Mouse (Mus musculus): Measurements from ENCODE around the gene Evi5l. TPM values are rescaled to one million over a fixed set of nuclear protein-coding genes. Genes with fewer than 3 reads are reported as not detected.

Evi5l gene
- polyA plus RNA-seq, 1 experiment, result 5.7 TPM

DNA sequence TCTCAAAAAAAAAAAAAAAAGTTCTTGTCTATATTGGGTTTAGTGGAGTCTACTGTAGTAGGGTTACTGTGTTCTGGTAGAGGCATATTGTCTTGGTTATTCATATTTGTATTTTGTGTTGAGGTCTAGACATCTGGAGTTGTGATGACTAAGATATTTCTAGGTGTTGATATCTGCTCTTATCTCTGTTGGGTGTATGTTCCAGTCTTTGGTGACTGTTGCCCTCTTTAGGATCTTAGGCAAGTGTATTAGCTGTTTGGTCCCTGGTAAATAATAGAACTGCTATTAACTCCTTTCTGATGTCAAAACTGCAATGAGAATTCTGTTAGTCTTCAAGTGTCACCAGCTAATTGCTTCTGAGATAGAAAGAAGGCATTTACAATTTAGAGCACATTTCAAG lies 11.5 kb upstream of the Evi5l start:
- H3K36me3 ChIP-seq (ENCODE audit: control insufficient read depth, insufficient read depth, low read length, poor library complexity, severe bottlenecking), result no peaks in the 10 kb centered on the region
- no peak overlapping the region for H3K4me3 ChIP-seq (ENCODE audit: low read depth, low read length)
- H3K27me3 ChIP-seq (ENCODE audit: control insufficient read depth, insufficient read depth, low read length, poor library complexity, severe bottlenecking), result no peaks in the 10 kb centered on the region; the same call in 1 of the 2 replicates
- TF ChIP-seq EP300 (IDR thresholded peaks at IDR 0.05; ENCODE audit: insufficient read depth, low read depth, low read length), result no peak
- TF ChIP-seq POLR2A (IDR thresholded peaks at IDR 0.05; ENCODE audit: insufficient read depth, low read length), result no peak
- TF ChIP-seq CTCF (IDR thresholded peaks at IDR 0.05; ENCODE audit: low read depth, low read length), result no peak
- H3K4me1 ChIP-seq (ENCODE audit: control insufficient read depth, insufficient read depth, low read length), result no peaks in the 10 kb centered on the region
- H3K9me3 ChIP-seq (replicated peaks; ENCODE audit: control insufficient read depth, insufficient read depth, low read length, poor library complexity, severe bottlenecking), result peaks cover 20% of the 10 kb centered on the region
- H3K9ac ChIP-seq (ENCODE audit: low read depth, poor library complexity, severe bottlenecking), result no peak overlapping the region
- no peak overlapping the region for H3K27ac ChIP-seq (ENCODE audit: insufficient read depth, low read length)

DNA sequence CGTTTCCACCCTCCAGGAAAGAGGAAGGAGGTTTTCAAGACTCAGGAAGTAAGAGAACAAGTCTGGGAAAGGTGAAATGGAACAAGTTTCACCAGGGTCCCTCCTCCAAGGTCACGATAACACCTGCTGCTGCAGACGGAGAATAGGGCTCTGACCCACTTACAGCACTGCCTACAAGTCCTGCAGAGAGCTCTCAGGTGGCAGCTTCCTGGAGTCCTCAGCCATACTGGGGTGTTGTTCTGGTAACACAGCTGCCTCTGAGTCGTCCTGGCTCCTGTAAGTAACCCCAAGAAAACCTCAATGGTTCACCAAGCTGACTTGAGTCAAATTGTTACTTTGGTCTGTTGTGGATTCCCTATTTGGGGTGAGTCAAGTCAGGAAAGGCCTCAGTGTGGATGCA lies 3.6 kb upstream of the Evi5l start:
- Histone ChIP-seq H3K4me3 (ENCODE audit: low read depth, low read length) (no peak overlapping the region), H3K4me1 (ENCODE audit: control insufficient read depth, insufficient read depth, low read length) (no peaks in the 10 kb centered on the region), H3K27ac (ENCODE audit: insufficient read depth, low read length) (no peak overlapping the region), H3K27me3 (ENCODE audit: control insufficient read depth, insufficient read depth, low read length, poor library complexity, severe bottlenecking) (no peaks in the 10 kb centered on the region), H3K36me3 (ENCODE audit: control insufficient read depth, insufficient read depth, low read length, poor library complexity, severe bottlenecking) (no peaks in the 10 kb centered on the region), H3K9ac (ENCODE audit: low read depth, poor library complexity, severe bottlenecking) (no peak overlapping the region), H3K9me3 (replicated peaks; ENCODE audit: control insufficient read depth, insufficient read depth, low read length, poor library complexity, severe bottlenecking) (no peaks in the 10 kb centered on the region)
- TF ChIP-seq CTCF (IDR thresholded peaks at IDR 0.05; ENCODE audit: low read depth, low read length) (no peak), EP300 (IDR thresholded peaks at IDR 0.05; ENCODE audit: insufficient read depth, low read depth, low read length) (no peak), POLR2A (IDR thresholded peaks at IDR 0.05; ENCODE audit: insufficient read depth, low read length) (no peak)

GRCm38 (mm10) chr8:4165176-4165851 lies 1.1 kb upstream of the Evi5l start:
- Histone ChIP-seq H3K4me3 (ENCODE audit: low read depth, low read length) (peak overlapping the region; percentile 65), H3K27me3 (ENCODE audit: control insufficient read depth, insufficient read depth, low read length, poor library complexity, severe bottlenecking) (no peaks in the 10 kb centered on the region), H3K9ac (ENCODE audit: low read depth, poor library complexity, severe bottlenecking) (peak overlapping the region; percentile 32), H3K4me1 (ENCODE audit: control insufficient read depth, insufficient read depth, low read length) (no peaks in the 10 kb centered on the region), H3K9me3 (replicated peaks; ENCODE audit: control insufficient read depth, insufficient read depth, low read length, poor library complexity, severe bottlenecking) (no peaks in the 10 kb centered on the region), H3K27ac (ENCODE audit: insufficient read depth, low read length) (no peak overlapping the region), H3K36me3 (ENCODE audit: control insufficient read depth, insufficient read depth, low read length, poor library complexity, severe bottlenecking) (no peaks in the 10 kb centered on the region)
- TF ChIP-seq EP300 (IDR thresholded peaks at IDR 0.05; ENCODE audit: insufficient read depth, low read depth, low read length) (no peak), POLR2A (IDR thresholded peaks at IDR 0.05; ENCODE audit: insufficient read depth, low read length) (no peak), CTCF (IDR thresholded peaks at IDR 0.05; ENCODE audit: low read depth, low read length) (no peak)

DNA sequence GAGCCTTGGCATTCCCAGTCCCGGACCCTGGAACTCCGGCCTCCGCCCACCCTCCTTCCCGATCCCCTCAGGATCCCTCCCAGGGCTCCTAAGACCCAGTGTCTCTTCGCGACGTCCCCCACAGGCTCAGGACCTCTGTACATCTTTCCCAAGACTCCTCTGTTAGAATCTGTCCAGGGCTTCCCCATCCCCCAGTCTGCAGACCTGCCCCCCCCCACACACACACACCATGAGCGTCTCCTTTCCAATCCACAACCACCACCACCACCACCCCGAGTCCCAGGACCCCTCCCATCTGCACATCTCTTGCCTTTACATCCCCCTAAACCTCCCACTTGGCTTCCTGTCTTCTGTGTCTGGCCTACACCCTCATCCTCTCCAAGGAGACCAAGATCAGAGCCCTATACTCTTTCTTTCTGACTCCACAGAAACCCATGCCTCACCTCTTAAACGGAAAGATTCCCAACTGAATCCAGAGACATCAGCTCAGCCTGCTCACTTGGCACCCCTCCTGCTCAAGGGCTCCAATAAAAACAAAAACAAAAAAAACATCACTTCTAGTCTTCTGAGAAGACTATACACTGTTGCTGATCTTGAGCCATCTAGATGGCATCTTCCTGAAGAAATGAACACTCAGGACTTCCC lies 636 bp downstream of the Evi5l start:
- Histone ChIP-seq H3K36me3 (ENCODE audit: control insufficient read depth, insufficient read depth, low read length, poor library complexity, severe bottlenecking) (no peaks in the 10 kb centered on the region), H3K4me1 (ENCODE audit: control insufficient read depth, insufficient read depth, low read length) (no peaks in the 10 kb centered on the region), H3K4me3 (ENCODE audit: low read depth, low read length) (peak overlapping the region; percentile 80), H3K27ac (ENCODE audit: insufficient read depth, low read length) (no peak overlapping the region), H3K27me3 (ENCODE audit: control insufficient read depth, insufficient read depth, low read length, poor library complexity, severe bottlenecking) (no peaks in the 10 kb centered on the region), H3K9me3 (replicated peaks; ENCODE audit: control insufficient read depth, insufficient read depth, low read length, poor library complexity, severe bottlenecking) (no peaks in the 10 kb centered on the region), H3K9ac (ENCODE audit: low read depth, poor library complexity, severe bottlenecking) (peak overlapping the region; percentile 77)
- no peak for TF ChIP-seq CTCF (IDR thresholded peaks at IDR 0.05; ENCODE audit: low read depth, low read length)
- no peak for TF ChIP-seq POLR2A (IDR thresholded peaks at IDR 0.05; ENCODE audit: insufficient read depth, low read length)
- TF ChIP-seq EP300 (IDR thresholded peaks at IDR 0.05; ENCODE audit: insufficient read depth, low read depth, low read length), result no peak

DNA sequence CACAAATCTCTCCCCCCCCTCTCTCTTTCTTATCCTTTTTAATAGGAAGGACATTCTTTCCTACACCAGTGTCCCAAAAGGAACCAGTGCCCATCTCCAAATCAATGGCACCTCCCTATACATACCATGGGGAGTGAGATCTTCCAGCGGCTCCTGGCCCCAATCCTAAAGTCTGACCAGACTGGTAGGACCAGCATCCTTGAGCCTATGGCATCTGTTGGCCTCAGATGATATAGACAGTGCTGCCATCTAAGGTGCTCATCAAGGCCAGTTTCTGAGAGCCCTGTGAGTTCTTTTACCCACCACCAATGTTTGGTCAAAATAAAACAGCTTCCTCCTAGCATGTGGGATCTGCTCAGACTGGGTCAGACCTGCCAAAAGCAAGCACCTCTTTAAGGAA lies 1.6 kb downstream of the Evi5l start:
- H3K4me1 ChIP-seq (ENCODE audit: control insufficient read depth, insufficient read depth, low read length), result no peaks in the 10 kb centered on the region
- H3K27me3 ChIP-seq (ENCODE audit: control insufficient read depth, insufficient read depth, low read length, poor library complexity, severe bottlenecking), result no peaks in the 10 kb centered on the region
- H3K36me3 ChIP-seq (ENCODE audit: control insufficient read depth, insufficient read depth, low read length, poor library complexity, severe bottlenecking), result no peaks in the 10 kb centered on the region
- no peak overlapping the region for H3K27ac ChIP-seq (ENCODE audit: insufficient read depth, low read length)
- no peak overlapping the region for H3K4me3 ChIP-seq (ENCODE audit: low read depth, low read length)
- no peak overlapping the region for H3K9ac ChIP-seq (ENCODE audit: low read depth, poor library complexity, severe bottlenecking)
- H3K9me3 ChIP-seq (replicated peaks; ENCODE audit: control insufficient read depth, insufficient read depth, low read length, poor library complexity, severe bottlenecking), result no peaks in the 10 kb centered on the region
- TF ChIP-seq CTCF (IDR thresholded peaks at IDR 0.05; ENCODE audit: low read depth, low read length) (no peak), EP300 (IDR thresholded peaks at IDR 0.05; ENCODE audit: insufficient read depth, low read depth, low read length) (no peak), POLR2A (IDR thresholded peaks at IDR 0.05; ENCODE audit: insufficient read depth, low read length) (no peak)

DNA sequence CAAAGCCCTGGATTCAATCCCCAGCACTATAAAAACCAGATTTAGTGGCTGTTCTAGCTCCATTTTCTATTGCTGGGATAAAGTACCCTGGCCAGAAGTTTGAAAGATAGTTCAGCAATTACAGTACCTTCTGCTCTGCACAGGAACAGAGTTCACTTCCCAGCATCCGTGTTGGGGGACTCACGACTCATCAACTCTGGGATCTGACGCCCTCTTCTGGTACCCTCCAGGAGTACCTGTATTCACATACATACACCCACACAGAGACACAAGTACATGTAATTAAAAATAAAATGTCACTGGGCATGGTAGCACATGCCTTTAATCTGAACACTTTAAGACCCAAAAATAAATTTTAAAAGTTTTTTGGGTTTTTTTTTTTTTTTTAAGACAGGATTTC lies 6.1 kb downstream of the Evi5l start:
- Histone ChIP-seq H3K4me3 (ENCODE audit: low read depth, low read length) (no peak overlapping the region), H3K27ac (ENCODE audit: insufficient read depth, low read length) (no peak overlapping the region), H3K27me3 (ENCODE audit: control insufficient read depth, insufficient read depth, low read length, poor library complexity, severe bottlenecking) (peaks cover 2% of the 10 kb centered on the region), H3K9me3 (replicated peaks; ENCODE audit: control insufficient read depth, insufficient read depth, low read length, poor library complexity, severe bottlenecking) (no peaks in the 10 kb centered on the region), H3K4me1 (ENCODE audit: control insufficient read depth, insufficient read depth, low read length) (no peaks in the 10 kb centered on the region), H3K36me3 (ENCODE audit: control insufficient read depth, insufficient read depth, low read length, poor library complexity, severe bottlenecking) (no peaks in the 10 kb centered on the region), H3K9ac (ENCODE audit: low read depth, poor library complexity, severe bottlenecking) (no peak overlapping the region)
- no peak for TF ChIP-seq CTCF (IDR thresholded peaks at IDR 0.05; ENCODE audit: low read depth, low read length)
- TF ChIP-seq POLR2A (IDR thresholded peaks at IDR 0.05; ENCODE audit: insufficient read depth, low read length), result no peak
- no peak for TF ChIP-seq EP300 (IDR thresholded peaks at IDR 0.05; ENCODE audit: insufficient read depth, low read depth, low read length)
